Mouse (Mus musculus) macrophage (primary cell): ENCODE data around the gene Cxcl12. TPM values are rescaled to one million over a fixed set of nuclear protein-coding genes. Genes with fewer than 3 reads are reported as not detected.

Source experiments
- H3K27ac ChIP-seq: fragments of 350-480 bp; formaldehyde crosslinking; 2 replicates; pipeline ENCODE4 v1.9.0; 2021
- H3K36me3 ChIP-seq: fragments of 350-480 bp; formaldehyde crosslinking; 2 replicates; pipeline ENCODE4 v1.9.0; 2021; ENCODE audit errors: inconsistent target
- H3K4me3 ChIP-seq: fragments of 350-480 bp; formaldehyde crosslinking; 2 replicates; pipeline ENCODE4 v1.9.0; 2021; ENCODE audit errors: inconsistent target
- H3K79me2 ChIP-seq: fragments of 350-480 bp; formaldehyde crosslinking; 2 replicates; pipeline ENCODE4 v1.9.0; 2021; ENCODE audit errors: inconsistent target
- WGBS: methylation state at CpG from one replicate; pipeline ENCODE4 v1.1.7; 2026; ENCODE audit warnings: inconsistent platforms; ENCODE audit not compliant: missing documents; 5-methylcytosine and 5-hydroxymethylcytosine counted together
- polyA plus RNA-seq: library from polyadenylated mRNA; stranded (reverse); fragments of 250-400 nt; gene quantifications from 3 replicates; pipeline ENCODE4 v1.2.4, GENCODE M21; 2018; ENCODE audit warnings: inconsistent platforms

Cxcl12 gene
- polyA plus RNA-seq, 1 experiment from 2014 or later, result 0.10 TPM

GRCm38 (mm10) chr6:117166581-117167425 lies 1.5 kb upstream of the Cxcl12 start:
- Histone ChIP-seq H3K4me3 (no peak overlapping the region), H3K79me2 (no peaks in the 10 kb centered on the region), H3K36me3 (no peaks in the 10 kb centered on the region), H3K27ac (no peak overlapping the region)
- 6% methylated on average over 13 of the region's 16 CpGs for WGBS

GRCm38 (mm10) chr6:117167426-117167730 lies 957 bp upstream of the Cxcl12 start:
- Histone ChIP-seq H3K79me2 (no peaks in the 10 kb centered on the region), H3K27ac (no peak overlapping the region), H3K4me3 (no peak overlapping the region), H3K36me3 (no peaks in the 10 kb centered on the region)
- WGBS, result 24% methylated on average over 7 of the region's 7 CpGs

GRCm38 (mm10) chr6:117169051-117169909 lies 945 bp downstream of the Cxcl12 start:
- Histone ChIP-seq H3K27ac (no peak overlapping the region), H3K4me3 (no peak overlapping the region), H3K79me2 (no peaks in the 10 kb centered on the region), H3K36me3 (no peaks in the 10 kb centered on the region)
- 3% methylated on average over 40 of the region's 46 CpGs for WGBS

- no peaks in the 10 kb centered on the region for H3K36me3 ChIP-seq
- no peak overlapping the region for H3K4me3 ChIP-seq
- H3K27ac ChIP-seq, result no peak overlapping the region
- no peaks in the 10 kb centered on the region for H3K79me2 ChIP-seq
- WGBS, result 43% methylated on average over 10 of the region's 10 CpGs
Observed at GRCm38 (mm10) chr6:117169910-117170747, 1.8 kb downstream of the Cxcl12 start.

GRCm38 (mm10) chr6:117172358-117172757 lies 4.0 kb downstream of the Cxcl12 start:
- no peaks in the 10 kb centered on the region for H3K36me3 ChIP-seq
- H3K4me3 ChIP-seq, result no peak overlapping the region
- no peak overlapping the region for H3K27ac ChIP-seq
- WGBS, result 80% methylated on average over 6 of the region's 6 CpGs
- H3K79me2 ChIP-seq, result no peaks in the 10 kb centered on the region

- H3K79me2 ChIP-seq, result no peaks in the 10 kb centered on the region
- WGBS, result 13% methylated on average over 11 of the region's 11 CpGs
- no peak overlapping the region for H3K4me3 ChIP-seq
- no peak overlapping the region for H3K27ac ChIP-seq
- H3K36me3 ChIP-seq, result no peaks in the 10 kb centered on the region
Observed at GRCm38 (mm10) chr6:117173876-117174275, 5.5 kb downstream of the Cxcl12 start.

- WGBS, result 83% methylated on average over 2 of the region's 2 CpGs
- Histone ChIP-seq H3K27ac (no peak overlapping the region), H3K4me3 (no peak overlapping the region), H3K36me3 (no peaks in the 10 kb centered on the region), H3K79me2 (no peaks in the 10 kb centered on the region)
Observed at GRCm38 (mm10) chr6:117175113-117175793, 6.9 kb downstream of the Cxcl12 start.

- Histone ChIP-seq H3K27ac (no peak overlapping the region), H3K79me2 (no peaks in the 10 kb centered on the region), H3K4me3 (no peak overlapping the region), H3K36me3 (no peaks in the 10 kb centered on the region)
- WGBS, result 41% methylated on average over 5 of the region's 5 CpGs
Observed at GRCm38 (mm10) chr6:117176406-117176805, 8.1 kb downstream of the Cxcl12 start.

- WGBS, result 76% methylated on average over 6 of the region's 6 CpGs
- Histone ChIP-seq H3K4me3 (no peak overlapping the region), H3K79me2 (no peaks in the 10 kb centered on the region), H3K36me3 (no peaks in the 10 kb centered on the region), H3K27ac (no peak overlapping the region)
Observed at GRCm38 (mm10) chr6:117180303-117180702, 12.0 kb downstream of the Cxcl12 start.

- H3K4me3 ChIP-seq, result no peak overlapping the region
- H3K36me3 ChIP-seq, result no peaks in the 10 kb centered on the region
- no peak overlapping the region for H3K27ac ChIP-seq
- WGBS, result 84% methylated on average over 4 of the region's 4 CpGs
- H3K79me2 ChIP-seq, result no peaks in the 10 kb centered on the region
Observed at GRCm38 (mm10) chr6:117185381-117185780, 17.0 kb downstream of the Cxcl12 start.

- 63% methylated on average over 3 of the region's 3 CpGs for WGBS
- no peak overlapping the region for H3K27ac ChIP-seq
- H3K4me3 ChIP-seq, result no peak overlapping the region
- no peaks in the 10 kb centered on the region for H3K36me3 ChIP-seq
- H3K79me2 ChIP-seq, result no peaks in the 10 kb centered on the region
Observed at GRCm38 (mm10) chr6:117190453-117190852, 22.1 kb downstream of the Cxcl12 start.

GRCm38 (mm10) chr6:117191741-117192140 lies 23.4 kb downstream of the Cxcl12 start:
- WGBS, result 92% methylated on average over 6 of the region's 6 CpGs
- H3K27ac ChIP-seq, result no peak overlapping the region

GRCm38 (mm10) chr6:117192678-117193077 lies 24.3 kb downstream of the Cxcl12 start:
- Histone ChIP-seq H3K4me3 (no peak overlapping the region), H3K36me3 (no peaks in the 10 kb centered on the region), H3K79me2 (no peaks in the 10 kb centered on the region), H3K27ac (no peak overlapping the region)
- 96% methylated on average over 7 of the region's 7 CpGs for WGBS

More at GRCm38 (mm10) chr6:117191741-117192140, 23.4 kb downstream of the Cxcl12 start:
- no peak overlapping the region for H3K4me3 ChIP-seq
- H3K79me2 ChIP-seq, result no peaks in the 10 kb centered on the region
- no peaks in the 10 kb centered on the region for H3K36me3 ChIP-seq

- 80% methylated on average over 2 of the region's 3 CpGs for WGBS
Observed at GRCm38 (mm10) chr6:117195270-117195669, 26.9 kb downstream of the Cxcl12 start.

More at GRCm38 (mm10) chr6:117195270-117195669, 26.9 kb downstream of the Cxcl12 start:
- Histone ChIP-seq H3K79me2 (no peaks in the 10 kb centered on the region), H3K27ac (no peak overlapping the region), H3K4me3 (no peak overlapping the region), H3K36me3 (no peaks in the 10 kb centered on the region)
